ENCODE assay signal across 23 mouse cellular contexts in the genomic region with DNA sequence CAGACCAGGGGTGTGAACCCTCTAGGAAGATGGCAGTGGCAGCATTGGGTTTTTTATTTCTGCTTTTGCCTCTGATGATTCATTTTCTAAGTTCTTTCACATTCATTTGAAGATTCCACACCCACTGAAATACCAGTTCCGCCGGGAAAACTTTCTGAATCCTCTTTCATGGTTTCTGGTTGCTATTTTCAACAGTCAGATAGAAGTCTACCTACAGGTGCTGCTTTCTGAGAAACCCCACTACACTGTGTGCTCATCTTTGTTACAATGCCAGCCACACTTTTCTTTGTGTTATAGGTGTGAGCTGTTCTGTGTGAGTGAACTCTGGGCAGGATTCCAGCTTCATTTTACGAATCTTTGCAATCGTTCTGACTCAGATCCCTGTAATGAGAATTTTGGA.
DNase-seq lines count a peak whose midpoint lies in the region; ATAC-seq and TF ChIP-seq lines count a peak whose summit lies in the region.
"Had no signal": no experiment of that assay in that cellular context is flagged by ENCODE, and none has a peak within 500 bp of the region (broad histone marks: within the 10 kb centered on the region; RNA-seq: fewer than 3 reads in every experiment).

No protein-coding gene starts in this region.

- DNase-seq in frontal cortex, postnatal 14 days (ENCODE audit: low spot score in 2 of 2): no peak
- peak; percentile 23 for DNase-seq in right cerebral cortex, postnatal 25 days
- DNase-seq in right cerebral cortex, postnatal 4 days: no peak
- DNase-seq in left cerebral cortex, adult 2 months (ENCODE audit: extremely low spot score in 1 of 2, low spot score in 2 of 2): peak; percentile 13 to 18
- no peak for DNase-seq in adrenal gland, postnatal 14 days
- DNase-seq in layer of hippocampus, adult 9-10 months (ENCODE audit: low spot score): no peak
- DNase-seq in ovary, postnatal 14 days (ENCODE audit: low spot score): no peak
- DNase-seq: adrenal gland, postnatal 10 days; cerebellum, adult 11-12 months; cerebellum, postnatal 25 days; embryo, embryonic 11 days; forebrain, postnatal 0 days; gastrocnemius, postnatal 14 days; heart, adult 2 months; heart, postnatal 36 days; kidney, adult 11 months; layer of hippocampus, postnatal 36 days had no signal

- no peak overlapping the region for H3K27ac ChIP-seq in left cerebral cortex, adult 2 months
- H3K27ac ChIP-seq: heart, adult 2 months; hindbrain, embryonic 15.5 days; kidney, postnatal 0 days; limb, embryonic 15.5 days; liver, embryonic 15.5 days had no signal

- no peak for TF ChIP-seq CTCF in left cerebral cortex, adult 2 months (IDR thresholded peaks at IDR 0.05)

- H3K4me3 ChIP-seq in left cerebral cortex, adult 2 months: no peak overlapping the region
- H3K4me3 ChIP-seq: heart, adult 2 months; hindbrain, embryonic 15.5 days; limb, embryonic 15.5 days; liver, embryonic 15.5 days had no signal

- ATAC-seq in frontal cortex, adult (ENCODE audit: low TSS enrichment): peak; percentile 76
- ATAC-seq: forebrain, postnatal 0 days; lung, postnatal 0 days had no signal

- intact Hi-C loops in left cerebral cortex, adult 2 months (cut with DNase I): loop anchor here (10.0 kb wide), 1 partner anchor 345 kb away; no protein-coding TSS in a partner anchor

Comparison
In these comparisons a context has a peak if more than half of its experiments do, and no peak if none do; other contexts are left out.
1. DNase-seq: peak in right cerebral cortex, postnatal 25 days (single experiment) and left cerebral cortex, adult 2 months (2 of 2); none in frontal cortex, postnatal 14 days (0 of 2), right cerebral cortex, postnatal 4 days (single experiment), adrenal gland, postnatal 14 days (single experiment), layer of hippocampus, adult 9-10 months (single experiment) and ovary, postnatal 14 days (single experiment).